Mouse (Mus musculus): Measurements from ENCODE around the gene Bok. TPM values are rescaled to one million over a fixed set of nuclear protein-coding genes. Genes with fewer than 3 reads are reported as not detected.

The Bok gene
- polyA plus RNA-seq, 1 experiment = 37.8 TPM

GRCm38 (mm10) chr1:93689901-93690496 lies 4.5 kb downstream of the Bok start:
- no peak for TF ChIP-seq POLR2A (IDR thresholded peaks at IDR 0.05; ENCODE audit: insufficient read length, low read depth)
- no peak for TF ChIP-seq MYOD1 (IDR thresholded peaks at IDR 0.05; ENCODE audit: control insufficient read depth in 1 of 3, insufficient read length in 2 of 3, low read depth in 2 of 3)
- no peak for TF ChIP-seq POLR2AphosphoS2 (IDR thresholded peaks at IDR 0.05; ENCODE audit: insufficient read length, low read depth)
- no peak for TF ChIP-seq TCF12 (IDR thresholded peaks at IDR 0.05; ENCODE audit: insufficient read depth, poor library complexity, severe bottlenecking)
- no peak for TF ChIP-seq TCF3 (IDR thresholded peaks at IDR 0.05; ENCODE audit: insufficient read length, low read depth)
- TF ChIP-seq MYOG (IDR thresholded peaks at IDR 0.05; ENCODE audit: control insufficient read depth in 1 of 3, insufficient read depth in 1 of 3, insufficient read length in 2 of 3, low read depth in 2 of 3) = no peak
- no peak for TF ChIP-seq REST (IDR thresholded peaks at IDR 0.05; ENCODE audit: insufficient read depth, insufficient read length)
- no peak for TF ChIP-seq E2F4 (IDR thresholded peaks at IDR 0.05; ENCODE audit: insufficient read depth)
- no peak for TF ChIP-seq USF1 (IDR thresholded peaks at IDR 0.05; ENCODE audit: low read depth)
- no peak for TF ChIP-seq CEBPB (IDR thresholded peaks at IDR 0.05; ENCODE audit: insufficient read depth, poor library complexity, severe bottlenecking)
- TF ChIP-seq SRF (IDR thresholded peaks at IDR 0.05; ENCODE audit: control insufficient read depth, insufficient read length, low read depth) = no peak
- no peak for TF ChIP-seq MAX (IDR thresholded peaks at IDR 0.05; ENCODE audit: low read depth)
- Histone ChIP-seq H3K4me2 (ENCODE audit: low read depth) (no peak overlapping the region), H3K36me3 (ENCODE audit: control insufficient read depth, insufficient read depth) (no peaks in the 10 kb centered on the region), H3K79me2 (ENCODE audit: control insufficient read depth, insufficient read depth) (peaks cover 13% of the 10 kb centered on the region), H3ac (ENCODE audit: control insufficient read depth, insufficient read length) (no peak overlapping the region), H3K4me3 (no peak overlapping the region), H3K27me3 (ENCODE audit: control insufficient read depth, insufficient read depth, insufficient read length) (no peaks in the 10 kb centered on the region)

DNA sequence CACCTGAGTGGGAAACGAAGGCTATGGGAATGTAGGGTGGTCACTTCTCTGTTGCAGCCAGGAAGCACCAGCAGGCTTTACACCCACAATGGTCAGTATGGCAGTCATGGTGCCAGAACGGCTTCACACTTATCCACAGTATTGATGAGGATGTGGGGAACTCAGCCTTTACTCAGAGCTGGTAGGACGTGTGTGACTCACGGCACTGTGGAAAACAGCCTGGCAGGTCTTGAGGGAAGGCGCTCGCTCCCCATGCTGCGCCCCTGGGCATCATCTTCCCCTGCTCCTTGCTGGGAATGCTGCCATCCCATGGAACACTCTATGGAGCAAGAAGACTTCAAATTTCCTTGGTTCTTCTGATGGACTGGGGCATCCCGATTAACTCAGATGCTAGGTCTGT lies 5.6 kb downstream of the Bok start:
- Histone ChIP-seq H3K79me2 (ENCODE audit: control insufficient read depth, insufficient read depth) (peaks cover 13% of the 10 kb centered on the region), H3K27me3 (ENCODE audit: control insufficient read depth, insufficient read depth, insufficient read length) (no peaks in the 10 kb centered on the region), H3K4me3 (no peak overlapping the region), H3K4me2 (ENCODE audit: low read depth) (no peak overlapping the region), H3K36me3 (ENCODE audit: control insufficient read depth, insufficient read depth) (peaks cover 4% of the 10 kb centered on the region), H3ac (ENCODE audit: control insufficient read depth, insufficient read length) (no peak overlapping the region)
- TF ChIP-seq POLR2AphosphoS2 (IDR thresholded peaks at IDR 0.05; ENCODE audit: insufficient read length, low read depth) (no peak), POLR2A (IDR thresholded peaks at IDR 0.05; ENCODE audit: insufficient read length, low read depth) (no peak), MYOG (IDR thresholded peaks at IDR 0.05; ENCODE audit: control insufficient read depth in 1 of 3, insufficient read depth in 1 of 3, insufficient read length in 2 of 3, low read depth in 2 of 3) (no peak), CEBPB (IDR thresholded peaks at IDR 0.05; ENCODE audit: insufficient read depth, poor library complexity, severe bottlenecking) (no peak), REST (IDR thresholded peaks at IDR 0.05; ENCODE audit: insufficient read depth, insufficient read length) (no peak), TCF12 (IDR thresholded peaks at IDR 0.05; ENCODE audit: insufficient read depth, poor library complexity, severe bottlenecking) (no peak), MAX (IDR thresholded peaks at IDR 0.05; ENCODE audit: low read depth) (no peak), USF1 (IDR thresholded peaks at IDR 0.05; ENCODE audit: low read depth) (no peak), E2F4 (IDR thresholded peaks at IDR 0.05; ENCODE audit: insufficient read depth) (no peak), SRF (IDR thresholded peaks at IDR 0.05; ENCODE audit: control insufficient read depth, insufficient read length, low read depth) (no peak), MYOD1 (IDR thresholded peaks at IDR 0.05; ENCODE audit: control insufficient read depth in 1 of 3, insufficient read length in 2 of 3, low read depth in 2 of 3) (no peak), TCF3 (IDR thresholded peaks at IDR 0.05; ENCODE audit: insufficient read length, low read depth) (no peak)

- Histone ChIP-seq H3K4me2 (ENCODE audit: low read depth) (no peak overlapping the region), H3K79me2 (ENCODE audit: control insufficient read depth, insufficient read depth) (peaks cover 13% of the 10 kb centered on the region), H3ac (ENCODE audit: control insufficient read depth, insufficient read length) (no peak overlapping the region), H3K27me3 (ENCODE audit: control insufficient read depth, insufficient read depth, insufficient read length) (no peaks in the 10 kb centered on the region), H3K4me3 (no peak overlapping the region), H3K36me3 (ENCODE audit: control insufficient read depth, insufficient read depth) (peaks cover 4% of the 10 kb centered on the region)
- no peak for TF ChIP-seq MYOG (IDR thresholded peaks at IDR 0.05; ENCODE audit: control insufficient read depth in 1 of 3, insufficient read depth in 1 of 3, insufficient read length in 2 of 3, low read depth in 2 of 3)
- TF ChIP-seq CEBPB (IDR thresholded peaks at IDR 0.05; ENCODE audit: insufficient read depth, poor library complexity, severe bottlenecking) = no peak
- no peak for TF ChIP-seq TCF3 (IDR thresholded peaks at IDR 0.05; ENCODE audit: insufficient read length, low read depth)
- no peak for TF ChIP-seq MAX (IDR thresholded peaks at IDR 0.05; ENCODE audit: low read depth)
- TF ChIP-seq E2F4 (IDR thresholded peaks at IDR 0.05; ENCODE audit: insufficient read depth) = no peak
- TF ChIP-seq TCF12 (IDR thresholded peaks at IDR 0.05; ENCODE audit: insufficient read depth, poor library complexity, severe bottlenecking) = no peak
- TF ChIP-seq MYOD1 (IDR thresholded peaks at IDR 0.05; ENCODE audit: control insufficient read depth in 1 of 3, insufficient read length in 2 of 3, low read depth in 2 of 3) = no peak
- no peak for TF ChIP-seq POLR2A (IDR thresholded peaks at IDR 0.05; ENCODE audit: insufficient read length, low read depth)
- no peak for TF ChIP-seq USF1 (IDR thresholded peaks at IDR 0.05; ENCODE audit: low read depth)
- no peak for TF ChIP-seq REST (IDR thresholded peaks at IDR 0.05; ENCODE audit: insufficient read depth, insufficient read length)
- TF ChIP-seq SRF (IDR thresholded peaks at IDR 0.05; ENCODE audit: control insufficient read depth, insufficient read length, low read depth) = no peak
- no peak for TF ChIP-seq POLR2AphosphoS2 (IDR thresholded peaks at IDR 0.05; ENCODE audit: insufficient read length, low read depth)
Observed at GRCm38 (mm10) chr1:93691786-93692357, 6.4 kb downstream of the Bok start.

DNA sequence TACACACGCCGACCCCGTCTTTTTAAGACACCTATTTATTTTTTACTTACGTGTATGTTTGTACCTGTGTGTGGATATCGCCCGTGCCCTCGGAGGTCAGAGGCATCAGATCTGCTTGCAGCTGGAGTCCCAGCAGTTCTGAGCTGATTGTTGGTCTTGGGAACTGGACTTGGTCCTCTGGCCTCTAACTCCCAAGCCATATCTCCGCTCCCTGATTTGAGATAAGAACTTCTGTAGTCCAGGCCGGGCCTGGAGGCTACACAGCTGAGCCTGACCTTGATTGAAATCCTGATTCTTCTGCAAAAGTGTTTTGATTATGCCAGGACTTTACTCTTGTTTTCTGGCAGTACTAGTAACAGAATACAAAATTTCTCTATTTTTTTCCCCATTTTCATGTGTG lies 7.3 kb downstream of the Bok start:
- TF ChIP-seq E2F4 (IDR thresholded peaks at IDR 0.05; ENCODE audit: insufficient read depth) (no peak), USF1 (IDR thresholded peaks at IDR 0.05; ENCODE audit: low read depth) (no peak), REST (IDR thresholded peaks at IDR 0.05; ENCODE audit: insufficient read depth, insufficient read length) (no peak), POLR2A (IDR thresholded peaks at IDR 0.05; ENCODE audit: insufficient read length, low read depth) (no peak), SRF (IDR thresholded peaks at IDR 0.05; ENCODE audit: control insufficient read depth, insufficient read length, low read depth) (no peak), TCF12 (IDR thresholded peaks at IDR 0.05; ENCODE audit: insufficient read depth, poor library complexity, severe bottlenecking) (no peak), MYOG (IDR thresholded peaks at IDR 0.05; ENCODE audit: control insufficient read depth in 1 of 3, insufficient read depth in 1 of 3, insufficient read length in 2 of 3, low read depth in 2 of 3) (no peak), CEBPB (IDR thresholded peaks at IDR 0.05; ENCODE audit: insufficient read depth, poor library complexity, severe bottlenecking) (no peak), TCF3 (IDR thresholded peaks at IDR 0.05; ENCODE audit: insufficient read length, low read depth) (no peak), MYOD1 (IDR thresholded peaks at IDR 0.05; ENCODE audit: control insufficient read depth in 1 of 3, insufficient read length in 2 of 3, low read depth in 2 of 3) (no peak), POLR2AphosphoS2 (IDR thresholded peaks at IDR 0.05; ENCODE audit: insufficient read length, low read depth) (no peak), MAX (IDR thresholded peaks at IDR 0.05; ENCODE audit: low read depth) (no peak)
- Histone ChIP-seq H3K36me3 (ENCODE audit: control insufficient read depth, insufficient read depth) (peaks cover 4% of the 10 kb centered on the region), H3K79me2 (ENCODE audit: control insufficient read depth, insufficient read depth) (peaks cover 5% of the 10 kb centered on the region), H3ac (ENCODE audit: control insufficient read depth, insufficient read length) (no peak overlapping the region), H3K27me3 (ENCODE audit: control insufficient read depth, insufficient read depth, insufficient read length) (no peaks in the 10 kb centered on the region), H3K4me3 (no peak overlapping the region), H3K4me2 (ENCODE audit: low read depth) (no peak overlapping the region)
